32 mouse cellular contexts compared by ENCODE assay signal in genomic region chr11:67133526-67133925, GRCm38 (mm10). TPM values are rescaled to one million over a fixed set of nuclear protein-coding genes. Genes with fewer than 3 reads are reported as not detected.
"Had no signal": no experiment of that assay in that cellular context is flagged by ENCODE, and none has a peak within 500 bp of the region (broad histone marks: within the 10 kb centered on the region; RNA-seq: fewer than 3 reads in every experiment).

No protein-coding gene starts in this region.

- H3K27ac ChIP-seq: limb, embryonic 10.5 days; limb, embryonic 12.5 days; limb, embryonic 13.5 days; limb, embryonic 15.5 days; liver, embryonic 12.5 days; liver, embryonic 13.5 days; liver, embryonic 14.5 days; liver, embryonic 15.5 days; lung, embryonic 15.5 days; macrophage; midbrain, embryonic 10.5 days; midbrain, embryonic 12.5 days; midbrain, embryonic 13.5 days; midbrain, embryonic 15.5 days had no signal

- DNase-seq: left cerebral cortex, postnatal 4 days; liver; liver, embryonic 13.5 days; liver, postnatal 0 days; lung, adult 18-20 months; lung, adult 2 months; lung, embryonic 14.5 days; lung, postnatal 10 days; lung, postnatal 14 days; lung, postnatal 36 days; lung, postnatal 4 days; midbrain, embryonic 14.5 days had no signal

- H3K4me3 ChIP-seq: limb, embryonic 10.5 days; limb, embryonic 12.5 days; limb, embryonic 13.5 days; limb, embryonic 15.5 days; liver, embryonic 12.5 days; liver, embryonic 13.5 days; liver, embryonic 15.5 days; lung, embryonic 15.5 days; megakaryocyte, embryonic 14.5 days; midbrain, embryonic 10.5 days; midbrain, embryonic 12.5 days; midbrain, embryonic 13.5 days; midbrain, embryonic 15.5 days; myocyte had no signal

RNA-seq across cellular contexts. Expression of gene Myh2, which starts 37.3 kb away (rescaled TPM):
- total RNA-seq: megakaryocyte progenitor cell, adult 5-6 weeks; megakaryocyte, adult 5-6 weeks; megakaryocyte-erythroid progenitor cell, adult 5-6 weeks; monocyte, adult 5-6 weeks had no signal

RNA-seq across cellular contexts. Expression of gene Myh3, which starts 55.4 kb away (rescaled TPM):
- total RNA-seq: liver, adult 2 months; megakaryocyte progenitor cell, adult 5-6 weeks; megakaryocyte-erythroid progenitor cell, adult 5-6 weeks; monocyte, adult 5-6 weeks had no signal
